Mouse (Mus musculus) heart, postnatal 36 days (tissue): Measurements from ENCODE around the gene Stxbp4. TPM values are rescaled to one million over a fixed set of nuclear protein-coding genes. Genes with fewer than 3 reads are reported as not detected.

ENCODE experiments used
- DNase-seq, 2 experiments: peaks; one replicate each; pipeline ENCODE4 v3.0.0; 2021 to 2022
- intact Hi-C: fragments of 180-260 bp; cut with DNase I; formaldehyde crosslinking; loops from one replicate; pipeline ENCODE4 v1.15.1; 2025
- total RNA-seq, 2 experiments: library from RNA; stranded (reverse); gene quantifications; 2 replicates each; pipeline ENCODE4 v1.2.3; 2021

Gene Stxbp4
- total RNA-seq, 2 experiments from 2014 or later, result 5.0 to 5.3 TPM

DNA sequence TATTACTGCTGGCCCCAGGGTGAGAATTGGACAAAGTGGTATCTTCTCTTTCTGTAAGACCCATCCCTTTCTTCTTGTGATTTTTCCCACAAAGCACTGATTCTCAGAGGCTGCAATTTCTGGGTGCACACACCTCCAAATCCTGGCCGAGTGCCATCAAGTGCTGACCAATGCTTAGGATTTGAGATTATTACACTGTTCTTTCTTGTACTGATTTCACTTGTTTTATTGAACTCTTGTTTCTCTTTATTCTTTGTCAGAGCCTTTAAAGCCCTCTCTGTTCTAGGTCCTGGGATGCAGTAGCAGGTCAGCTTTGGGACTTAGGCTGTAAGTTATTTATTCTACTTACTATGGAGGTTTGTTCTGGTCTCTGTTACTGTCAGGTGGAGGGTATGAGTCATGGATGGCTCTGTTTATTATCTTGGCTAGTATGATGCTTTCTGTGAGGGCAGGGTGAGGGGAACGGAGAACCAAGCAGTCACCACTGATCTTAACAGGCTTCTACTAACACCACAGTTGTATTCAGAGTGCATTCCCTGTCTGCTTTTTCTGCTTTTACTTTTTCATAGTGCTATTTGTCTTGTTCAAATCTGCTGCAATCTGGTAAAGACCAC is 67.1 kb downstream of the Stxbp4 start:
- no peak for DNase-seq
- intact Hi-C loops, result no loop called here

DNA sequence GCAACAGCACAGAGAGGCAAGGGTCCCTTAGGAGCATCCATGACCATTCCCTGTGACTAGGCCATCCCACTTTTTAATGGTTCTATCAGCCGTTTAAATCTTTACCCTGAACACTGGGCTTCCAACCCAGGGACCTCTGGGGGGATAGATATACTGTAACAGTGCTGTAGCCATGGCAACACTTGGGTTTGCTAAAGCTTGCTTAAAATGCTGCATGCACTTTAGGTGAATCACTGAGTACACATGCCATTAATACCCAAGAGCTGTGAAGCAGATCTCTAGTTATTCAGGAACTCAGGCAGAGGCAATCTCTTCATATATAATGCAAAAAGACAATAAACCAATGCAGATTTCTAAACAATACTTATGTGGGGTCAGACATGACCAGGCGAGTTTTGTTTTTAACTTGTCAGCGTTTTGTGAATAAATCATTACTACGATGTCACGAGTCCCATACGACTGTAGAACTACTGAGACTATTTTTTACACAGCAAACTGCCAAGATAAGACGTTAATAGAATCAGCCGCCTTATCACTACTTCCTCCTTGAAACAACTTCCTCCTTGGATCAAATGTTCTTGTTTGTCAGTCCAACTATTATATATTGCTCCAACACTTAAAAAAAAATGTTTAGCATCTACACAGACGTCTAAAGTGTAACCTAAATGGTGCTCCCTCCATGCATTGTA is 79.4 kb downstream of the Stxbp4 start:
- intact Hi-C loops, result no loop called here
- no peak for DNase-seq

DNA sequence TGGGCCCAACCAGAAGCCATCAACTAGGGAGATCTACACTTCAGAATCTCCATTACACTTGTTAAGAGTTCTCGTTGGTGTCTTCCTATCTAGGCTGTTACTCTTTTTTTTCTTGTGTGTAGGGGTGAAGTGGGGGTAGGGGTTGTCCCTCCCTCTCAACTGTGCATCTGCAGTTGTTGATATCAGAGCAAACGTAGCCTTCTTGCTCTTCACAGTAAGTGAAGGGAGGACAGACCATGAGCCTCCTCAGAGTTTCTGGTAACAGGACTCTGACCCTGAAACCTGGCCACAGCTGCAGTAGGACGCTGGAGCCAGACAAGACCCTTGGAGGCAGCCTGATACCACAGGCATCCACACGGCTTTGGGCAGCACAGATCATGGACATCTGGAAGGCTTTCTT is 81.4 kb downstream of the Stxbp4 start:
- no peak for DNase-seq
- intact Hi-C loops, result no loop called here

DNA sequence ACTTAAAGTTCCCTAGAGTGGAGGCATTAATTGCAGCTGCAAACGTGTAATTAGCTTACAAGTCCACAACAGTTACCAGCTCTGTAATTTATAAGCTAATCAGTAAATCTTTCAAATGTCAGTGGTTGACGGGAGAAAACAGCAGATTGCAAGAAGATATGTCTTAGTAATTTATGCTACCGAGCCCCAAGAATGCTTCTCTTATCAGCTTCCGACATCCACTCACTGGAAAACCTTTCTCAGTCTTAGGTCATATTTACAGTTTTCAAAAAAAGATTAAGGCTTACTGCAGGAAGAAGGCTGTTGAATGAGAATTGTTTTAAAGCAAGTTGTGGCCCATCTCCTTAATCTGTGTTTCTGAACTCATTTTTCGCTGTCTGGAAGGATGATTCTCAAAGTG is 83.9 kb downstream of the Stxbp4 start:
- no peak for DNase-seq
- intact Hi-C loops, result no loop called here

DNA sequence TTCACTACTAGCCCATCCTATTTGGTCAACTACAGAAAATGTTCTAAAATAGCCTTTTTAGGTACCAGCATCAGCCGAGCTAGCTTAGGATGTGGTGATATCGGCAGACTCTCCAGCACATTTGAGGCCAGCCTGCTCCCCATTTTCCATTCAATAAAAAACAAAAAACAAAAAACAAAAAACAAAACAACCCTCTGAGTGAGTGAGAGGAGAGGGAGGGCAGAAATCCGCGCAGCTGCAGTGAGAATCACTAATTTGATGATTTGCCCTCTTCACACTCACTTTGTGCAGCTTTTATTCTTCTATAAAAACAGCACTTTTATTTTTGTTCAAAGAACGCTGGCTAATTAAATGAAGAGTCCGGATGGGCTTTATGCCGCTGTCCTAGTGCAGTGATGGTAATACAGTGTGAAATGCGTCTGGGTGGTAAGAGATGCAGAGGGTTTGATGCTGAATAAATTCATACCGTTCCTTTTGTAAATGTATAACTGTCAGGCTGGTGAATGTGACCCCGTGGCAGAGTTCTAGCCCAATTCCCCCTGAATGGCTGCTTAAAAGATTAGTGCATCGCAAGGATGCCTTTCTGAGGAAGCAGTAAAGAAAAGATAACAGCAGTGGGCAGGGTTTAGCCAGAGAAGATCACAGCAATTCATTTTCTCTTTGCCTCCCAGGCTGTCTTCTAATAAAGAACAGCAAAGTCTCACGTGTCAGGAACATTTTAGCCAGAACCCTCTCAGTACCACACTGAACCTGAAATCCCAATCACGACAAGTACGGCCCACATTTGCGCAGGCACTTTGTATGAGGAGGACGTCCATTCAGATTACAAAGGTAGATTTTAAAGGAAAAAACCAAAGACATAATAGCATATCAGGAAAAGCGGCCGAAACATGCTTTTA is 85.3 kb downstream of the Stxbp4 start:
- DNase-seq, result no peak
- intact Hi-C loops, result no loop called here

DNA sequence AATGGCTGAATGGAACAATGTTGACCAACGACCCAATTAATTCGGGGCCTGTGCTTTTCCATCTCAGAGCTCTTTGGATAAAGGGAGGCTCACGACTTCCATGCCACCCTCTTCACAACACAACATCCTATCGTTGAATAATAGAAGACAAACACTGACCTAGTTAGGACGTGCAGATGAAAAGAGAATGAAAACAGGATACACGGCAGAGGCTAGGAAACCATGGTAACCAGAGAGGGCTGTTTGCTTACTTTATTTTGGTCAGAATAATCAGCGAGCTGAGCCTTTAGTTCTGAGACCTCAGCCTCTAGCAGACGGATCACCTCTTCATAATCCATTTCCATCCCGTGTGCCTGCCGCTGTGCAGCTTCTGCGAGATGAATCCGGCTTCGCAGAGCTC is 89.3 kb downstream of the Stxbp4 start:
- intact Hi-C loops, result no loop called here
- DNase-seq, result no peak

DNA sequence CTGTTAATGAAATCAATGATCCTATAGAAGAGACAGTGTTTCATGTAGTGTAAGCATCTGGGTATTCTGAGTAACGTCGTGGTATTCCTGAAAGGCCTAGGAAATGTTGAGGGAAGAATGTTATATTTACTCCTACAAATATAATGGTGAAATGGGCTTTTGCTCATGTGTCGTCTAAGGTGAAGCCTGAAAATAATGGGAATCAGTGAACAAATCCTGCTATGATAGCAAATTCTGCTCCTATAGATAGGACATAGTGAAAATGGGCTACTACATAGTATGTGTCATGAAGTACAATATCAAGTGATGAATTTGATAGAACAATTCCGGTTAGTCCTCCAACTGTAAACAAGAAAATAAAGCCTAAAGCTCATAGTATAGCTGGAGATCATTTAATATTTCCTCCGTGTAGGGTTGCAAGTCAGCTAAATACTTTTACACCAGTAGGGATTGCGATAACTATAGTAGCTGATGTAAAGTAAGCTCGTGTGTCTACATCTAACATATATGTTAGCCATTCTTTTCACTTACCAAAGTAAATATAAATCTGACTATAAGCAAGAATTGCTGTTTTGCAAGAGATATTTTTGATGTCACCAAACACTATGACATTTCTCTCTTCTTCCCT is 99.1 kb downstream of the Stxbp4 start:
- intact Hi-C loops, result no loop called here
- DNase-seq, result no peak

DNA sequence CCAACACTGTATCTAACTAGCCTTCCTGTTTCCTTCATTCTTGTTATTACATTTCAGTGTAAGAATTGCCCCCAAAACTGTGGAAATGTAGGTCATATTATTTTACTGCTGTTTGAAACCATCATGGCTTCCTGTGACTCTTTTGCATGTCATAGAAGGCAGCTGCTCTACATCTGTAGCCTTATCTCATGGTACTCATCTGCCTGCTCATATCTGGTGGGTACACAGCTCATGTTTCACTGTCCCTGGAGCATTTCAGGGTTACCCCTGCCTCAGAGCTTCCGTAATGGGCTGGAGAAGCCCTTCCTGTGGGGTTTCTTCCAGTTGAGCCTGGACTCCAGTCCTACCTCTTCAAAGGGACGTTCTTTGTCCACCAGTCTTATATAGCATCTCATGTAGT is 112.6 kb downstream of the Stxbp4 start:
- intact Hi-C loops, result no loop called here
- DNase-seq, result no peak

DNA sequence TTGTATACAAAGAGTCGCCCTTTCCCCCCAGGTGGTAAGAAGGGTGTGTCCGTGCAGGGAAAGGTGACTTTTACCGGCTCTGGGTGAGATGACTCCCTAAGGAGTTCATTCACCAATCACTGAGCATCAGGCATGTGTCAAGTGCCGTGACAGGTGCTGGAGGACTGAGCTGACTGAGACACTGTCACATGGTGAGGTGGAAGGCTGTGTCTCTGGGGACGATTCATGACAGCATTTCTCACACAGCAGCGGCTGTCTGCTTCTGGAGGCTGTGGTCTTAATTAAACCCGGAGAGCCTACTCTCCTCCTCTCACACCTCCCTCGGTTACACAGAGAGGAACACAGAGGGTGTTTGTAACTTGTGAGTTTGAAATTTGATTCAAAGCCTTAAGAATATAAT is 116.8 kb downstream of the Stxbp4 start:
- no peak for DNase-seq
- intact Hi-C loops, result no loop called here

DNA sequence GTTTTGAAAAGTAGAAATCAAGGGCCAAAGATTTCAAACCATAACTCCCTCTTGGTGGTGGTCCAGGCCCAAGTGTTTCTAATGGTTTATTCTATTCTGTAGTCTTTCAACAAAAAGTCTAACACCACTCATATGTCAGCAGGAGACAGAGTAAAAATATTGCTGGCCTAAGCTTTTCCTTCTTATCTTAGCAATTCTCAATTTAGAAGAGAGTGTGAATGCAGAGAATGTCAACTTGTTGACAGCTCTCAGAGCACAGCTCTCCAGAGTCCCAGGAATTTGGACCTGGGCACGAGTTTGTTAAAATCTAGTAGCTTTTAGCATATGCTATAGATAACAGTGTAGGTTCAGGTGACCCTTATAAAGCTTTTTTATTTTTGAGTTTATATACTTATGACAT is 120.1 kb downstream of the Stxbp4 start:
- intact Hi-C loops, result no loop called here
- DNase-seq, result no peak

DNA sequence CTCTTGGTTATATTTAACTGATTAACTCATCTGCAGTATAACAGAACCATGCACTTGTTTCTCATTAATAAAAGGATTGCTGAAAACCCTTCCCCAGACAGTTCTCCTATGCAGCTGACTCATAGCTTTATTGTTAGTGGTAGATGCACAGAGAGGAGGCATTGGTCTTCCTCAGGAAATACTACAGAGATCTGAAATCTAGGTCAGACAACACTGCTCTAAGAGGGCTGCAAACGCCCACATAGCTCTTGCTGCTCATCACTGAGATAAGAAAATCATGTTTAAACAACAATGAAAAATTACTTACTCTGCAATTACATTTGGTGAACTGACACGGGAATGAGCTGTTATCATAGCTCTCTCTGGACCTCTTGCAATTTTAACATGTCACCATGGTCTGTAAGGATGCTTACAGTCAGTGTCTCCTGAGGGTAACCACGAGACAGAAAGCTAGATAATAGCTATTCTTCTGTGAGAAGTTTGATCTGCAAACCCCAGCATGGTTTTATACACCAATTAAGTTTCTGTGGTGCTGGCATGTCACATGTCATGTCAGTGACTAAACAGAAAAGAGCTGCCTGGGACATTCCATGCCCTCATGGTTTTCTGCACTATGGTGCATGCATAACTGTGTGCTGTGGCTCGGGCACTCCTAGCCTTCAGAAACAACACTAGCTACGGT is 125.2 kb downstream of the Stxbp4 start:
- intact Hi-C loops, result no loop called here
- no peak for DNase-seq

DNA sequence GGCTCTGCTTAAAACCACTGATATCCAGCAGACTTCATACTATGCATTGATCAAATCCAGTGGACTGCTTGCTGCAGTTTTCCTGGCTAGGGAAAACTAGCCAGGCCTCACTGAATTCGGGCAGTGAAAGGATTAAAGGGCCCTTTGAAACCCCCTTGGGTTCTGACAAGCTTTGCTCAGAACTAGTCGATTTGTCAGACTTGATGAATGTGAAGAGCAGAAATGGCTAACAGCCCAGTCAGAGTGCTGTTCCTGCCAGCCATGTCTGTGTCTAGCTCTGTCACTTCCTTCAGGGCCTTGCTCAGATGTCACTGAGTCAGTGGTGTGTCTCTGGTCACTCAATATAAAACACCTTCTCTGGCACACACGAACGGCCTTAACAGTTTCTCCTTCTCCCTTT is 136.0 kb downstream of the Stxbp4 start:
- no peak for DNase-seq
- intact Hi-C loops, result no loop called here

DNA sequence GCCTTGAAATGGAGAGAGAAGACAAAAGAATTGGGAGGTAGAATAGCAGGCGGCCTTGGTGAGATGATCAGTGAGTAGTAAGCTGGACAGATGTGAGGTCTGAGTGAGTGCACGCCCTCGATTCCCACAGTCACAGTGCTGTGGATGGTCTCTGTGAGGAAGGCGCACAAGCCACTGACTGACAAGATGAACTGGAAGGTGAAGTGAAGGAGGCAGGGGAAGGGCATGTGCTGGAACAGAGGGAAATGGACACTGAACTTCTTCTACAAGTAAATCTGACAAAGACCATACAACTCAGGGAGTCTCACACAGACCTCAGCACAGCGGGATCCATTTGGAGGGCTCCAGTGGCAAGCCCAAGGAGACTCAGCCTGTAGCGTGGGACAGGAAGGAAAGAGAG is 138.0 kb downstream of the Stxbp4 start:
- intact Hi-C loops, result no loop called here
- DNase-seq, result no peak

DNA sequence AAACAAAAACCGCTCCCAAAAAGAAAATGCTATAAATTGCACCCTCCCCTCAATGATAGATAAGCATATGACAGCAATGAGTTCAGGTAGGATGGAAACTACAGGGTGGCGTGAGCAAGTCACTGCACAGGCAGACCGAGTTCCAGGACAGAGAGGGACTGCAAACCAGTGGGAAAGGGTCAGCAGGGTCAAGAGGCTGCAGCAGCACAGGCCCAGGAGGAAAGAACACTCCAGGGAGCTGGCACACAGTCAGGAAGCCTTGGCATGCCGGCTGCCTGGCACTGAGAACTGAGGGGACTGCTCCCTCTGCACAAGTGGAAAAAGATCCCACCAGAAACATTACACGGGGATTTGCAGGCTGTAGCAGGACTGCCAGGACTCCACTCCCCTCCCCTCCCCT is 139.4 kb downstream of the Stxbp4 start:
- peak; percentile 23 to 42 for DNase-seq
- intact Hi-C loops, result no loop called here

DNA sequence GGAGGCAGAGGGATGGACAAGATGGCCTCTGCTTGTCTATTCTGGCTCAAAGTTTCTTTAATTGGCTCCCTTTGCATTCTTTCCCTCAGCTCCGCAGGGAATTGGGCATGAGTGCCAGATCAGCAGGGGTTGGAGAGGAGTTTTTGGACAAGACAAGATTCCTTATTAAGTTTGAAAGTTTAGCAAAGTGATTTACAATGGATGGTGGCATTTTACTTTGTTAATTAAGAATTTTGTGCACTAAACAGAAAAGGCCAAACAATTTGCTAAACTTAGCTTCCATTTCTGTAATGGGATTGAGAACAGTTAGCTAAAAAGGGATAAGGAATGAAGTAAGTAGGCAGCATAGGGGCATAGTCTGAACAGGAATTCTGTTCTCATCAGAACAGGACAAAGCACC is 142.9 kb downstream of the Stxbp4 start:
- intact Hi-C loops, result no loop called here
- no peak for DNase-seq

DNA sequence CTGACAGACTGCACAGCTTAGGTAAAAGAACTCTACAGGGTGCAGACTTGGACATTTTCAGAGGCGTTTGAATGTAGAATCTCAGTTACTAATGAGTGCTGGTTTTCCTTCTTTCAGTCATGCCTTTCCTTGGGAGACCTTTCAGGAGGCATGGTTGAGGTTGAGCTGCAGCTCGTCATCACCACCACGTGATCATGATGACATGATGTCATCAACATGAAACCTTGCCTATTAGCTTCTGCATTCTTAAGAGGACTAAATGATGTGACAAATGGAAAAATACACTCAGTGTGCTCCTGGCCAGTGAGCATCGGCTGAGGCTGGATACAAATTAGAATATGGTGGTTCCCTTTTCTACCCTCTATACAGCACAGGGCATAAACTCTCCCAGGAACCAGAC is 145.4 kb downstream of the Stxbp4 start:
- DNase-seq, result no peak
- intact Hi-C loops, result no loop called here

DNA sequence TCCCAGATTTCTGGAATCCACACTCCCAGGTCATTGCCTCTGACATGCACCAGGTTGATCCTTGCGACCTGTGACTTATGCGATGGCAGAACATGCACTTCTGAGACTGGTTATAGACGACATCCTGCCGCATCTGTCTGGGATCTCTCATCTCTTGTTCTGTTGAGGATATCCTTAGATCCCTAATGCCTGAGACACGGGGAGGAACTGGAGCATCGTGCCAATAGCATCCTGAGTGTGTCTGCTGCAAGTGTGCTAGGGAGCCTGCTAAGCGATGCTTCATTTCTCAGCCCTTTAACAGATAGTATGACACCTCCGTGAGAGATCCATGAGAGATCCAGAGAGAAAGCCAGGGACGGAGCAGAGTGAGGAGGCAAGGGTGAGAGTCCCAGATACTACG is 148.7 kb downstream of the Stxbp4 start:
- intact Hi-C loops, result no loop called here
- no peak for DNase-seq

DNA sequence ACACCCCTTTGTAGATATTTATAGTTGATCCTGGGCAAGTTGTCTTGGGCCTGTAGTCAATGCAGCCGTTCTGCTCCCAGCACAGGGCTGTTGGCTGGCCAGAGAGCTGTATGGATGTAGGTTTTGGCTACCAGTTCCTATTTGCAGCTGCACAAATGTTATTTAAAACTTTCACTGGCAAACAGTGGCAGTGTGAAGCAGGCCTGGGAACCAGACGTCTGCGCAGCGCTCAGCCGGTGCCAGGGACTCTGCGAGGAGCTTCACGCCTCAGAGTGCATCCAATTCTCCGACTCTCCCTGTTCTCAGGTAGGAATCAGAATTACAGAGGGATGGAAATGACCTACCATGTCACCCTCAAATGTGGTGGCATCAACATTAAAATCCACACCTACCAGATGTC is 150.2 kb downstream of the Stxbp4 start:
- no peak for DNase-seq
- intact Hi-C loops, result no loop called here

DNA sequence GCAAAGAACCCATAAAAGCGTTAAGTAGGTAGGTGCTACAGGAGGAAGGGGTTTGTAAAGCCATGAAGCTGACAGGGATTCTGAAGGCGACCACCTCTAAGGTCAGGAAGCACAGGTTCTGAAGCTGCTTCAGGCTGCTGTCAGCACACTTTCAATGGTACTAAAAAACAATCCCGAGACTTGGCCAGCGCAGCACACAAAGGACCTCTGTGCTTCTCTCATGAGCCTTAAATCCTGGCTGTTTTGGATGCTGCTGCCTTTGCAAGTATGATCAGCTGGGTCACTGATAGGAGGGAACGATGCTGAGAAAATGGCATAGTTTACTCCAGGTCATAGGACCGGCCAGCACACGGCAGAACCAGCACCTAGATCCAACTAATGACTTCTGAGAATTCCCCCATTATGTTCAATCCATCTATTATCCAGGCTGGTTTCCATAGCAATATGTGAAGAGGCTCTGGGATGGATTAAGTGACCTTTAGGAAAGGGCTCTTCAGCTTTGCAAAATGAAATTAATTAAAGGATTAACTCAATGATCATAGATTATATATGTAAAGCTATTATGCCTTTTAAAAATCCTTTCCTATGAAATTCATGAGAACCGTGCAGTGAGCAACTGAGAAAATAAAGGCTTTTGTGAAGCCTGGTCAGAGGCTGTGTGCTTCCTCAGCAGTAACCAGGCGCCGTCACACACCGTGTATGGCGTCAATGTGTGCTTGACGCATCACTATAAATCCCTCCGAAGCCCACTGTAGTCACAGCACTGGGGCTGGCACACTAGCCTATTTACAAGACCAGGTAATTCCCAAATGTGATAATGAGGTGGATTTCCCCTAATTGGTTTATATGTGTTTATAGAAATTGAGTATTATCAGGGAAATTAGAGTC is 152.9 kb downstream of the Stxbp4 start:
- intact Hi-C loops, result no loop called here
- no peak for DNase-seq

DNA sequence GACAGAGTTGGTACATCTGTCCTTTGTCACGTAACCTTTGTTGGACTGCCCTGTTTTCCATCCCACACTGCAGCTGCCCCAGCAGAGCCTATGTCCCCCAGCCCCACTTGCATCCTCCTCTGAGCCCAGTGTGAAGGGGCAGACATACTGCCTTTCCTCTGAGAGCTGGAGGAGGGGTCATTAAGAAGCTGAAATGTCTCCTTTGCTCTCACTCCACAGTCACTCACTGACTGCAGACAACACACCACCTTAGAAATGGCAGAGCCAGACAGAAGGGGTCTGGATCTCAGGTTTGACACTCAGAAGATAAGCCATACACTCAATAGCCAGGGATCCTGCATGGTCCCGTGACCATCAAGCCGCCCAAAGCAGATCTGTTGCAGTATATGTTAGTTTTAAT is 154.1 kb downstream of the Stxbp4 start:
- intact Hi-C loops, result no loop called here
- no peak for DNase-seq
